8 mouse cellular contexts compared by ENCODE assay signal in the genomic region with DNA sequence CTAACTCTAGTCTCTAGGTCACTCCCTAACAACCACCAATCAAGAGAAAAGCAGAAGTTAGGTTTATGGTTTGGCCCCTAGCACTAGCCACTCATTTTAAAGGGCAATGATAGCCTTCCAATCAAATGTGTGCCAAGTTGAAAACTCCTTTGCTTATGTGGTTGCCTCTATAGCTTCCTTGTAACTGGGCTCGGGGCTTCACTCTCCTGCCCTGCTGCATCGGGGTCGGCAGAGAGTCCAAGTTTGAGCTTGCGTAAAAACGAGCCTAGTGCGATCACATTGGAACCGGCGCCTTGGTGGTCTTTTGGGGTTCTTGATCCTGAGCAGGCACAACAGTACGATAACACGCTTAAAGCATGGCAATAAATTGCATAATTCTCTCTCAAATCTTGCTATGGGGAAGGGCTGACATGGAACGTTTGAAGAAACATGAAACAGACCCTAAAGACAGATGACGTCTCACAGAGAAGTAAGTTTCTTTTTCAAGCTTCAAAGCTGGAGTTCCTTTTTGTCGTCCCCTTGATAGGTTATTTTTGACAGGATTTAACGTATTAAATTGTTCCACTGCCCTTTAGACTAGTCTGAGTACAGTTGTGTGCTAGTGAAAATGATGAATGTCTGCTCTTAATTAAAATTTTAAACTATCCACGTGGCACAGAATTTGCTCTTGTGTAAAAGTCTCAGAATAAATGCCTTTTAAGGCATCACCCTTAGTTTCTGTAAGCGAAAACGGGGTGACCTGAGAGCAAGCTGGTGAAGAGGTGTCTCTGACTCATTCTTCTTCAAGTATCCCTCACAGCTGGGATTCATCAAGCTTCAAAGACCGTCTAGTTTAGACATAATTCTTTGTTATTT. TPM values are rescaled to one million over a fixed set of nuclear protein-coding genes. Genes with fewer than 3 reads are reported as not detected.
DNase-seq lines count a peak whose midpoint lies in the region; ATAC-seq and TF ChIP-seq lines count a peak whose summit lies in the region.

No protein-coding gene starts in this region.

- TF ChIP-seq POLR2A in spleen, adult 2 months (IDR thresholded peaks at IDR 0.05; ENCODE audit: low read depth, low read length): no peak

- WGBS in spleen, adult 2 months: 36% methylated on average over 18 of the region's 18 CpGs
- WGBS in liver, postnatal 0 days (ENCODE audit: insufficient replicate concordance): 53% methylated on average over 18 of the region's 18 CpGs
- 45% methylated on average over 18 of the region's 18 CpGs for WGBS in stomach, postnatal 0 days

- no peaks in the 10 kb centered on the region for H3K27me3 ChIP-seq in spleen, adult 2 months (ENCODE audit: control insufficient read depth, insufficient read depth, low read length)
- H3K27me3 ChIP-seq in liver, postnatal 0 days (ENCODE audit: insufficient read depth, low read length): no peaks in the 10 kb centered on the region
- no peaks in the 10 kb centered on the region for H3K27me3 ChIP-seq in stomach, postnatal 0 days (ENCODE audit: control insufficient read depth, insufficient read depth, low read length)

- peak overlapping the region; percentile 45 for H3K4me2 ChIP-seq in liver, postnatal 0 days (ENCODE audit: low read depth, low read length)
- H3K4me2 ChIP-seq in stomach, postnatal 0 days (replicated peaks; ENCODE audit: low read depth): peak overlapping the region; percentile 36

- no peak for TF ChIP-seq CTCF in spleen, adult 2 months (IDR thresholded peaks at IDR 0.05; ENCODE audit: extremely low read depth, insufficient read depth, insufficient read length, insufficient replicate concordance)
- TF ChIP-seq CTCF in liver, postnatal 0 days (IDR thresholded peaks at IDR 0.05; ENCODE audit: low read depth): no peak
- no peak for TF ChIP-seq CTCF in stomach, postnatal 0 days (IDR thresholded peaks at IDR 0.05; ENCODE audit: low read depth)

- H3K27ac ChIP-seq in spleen, adult 2 months (ENCODE audit: insufficient read depth, low read length): peak overlapping the region; percentile 71
- peak overlapping the region; percentile 39; the same call in 1 of the 2 replicates for H3K27ac ChIP-seq in liver, postnatal 0 days (ENCODE audit: low read depth)
- H3K27ac ChIP-seq in stomach, postnatal 0 days (replicated peaks): peak overlapping the region; percentile 63

- DNase-seq in embryo, embryonic 10.5 days (ENCODE audit: low spot score): peak; percentile 22
- DNase-seq in embryo, embryonic 10 days (ENCODE audit: low spot score): no peak
- no peak for DNase-seq in spleen, adult 2 months (ENCODE audit: low read depth in 1 of 2, low spot score in 2 of 2)
- DNase-seq in spleen, postnatal 10 days (ENCODE audit: low spot score in 2 of 2): no peak
- DNase-seq in liver, postnatal 0 days: no peak
- no peak for DNase-seq in stomach, postnatal 0 days (ENCODE audit: low spot score)
- no peak for DNase-seq in layer of hippocampus, postnatal 10 days (ENCODE audit: low spot score in 2 of 2)
- DNase-seq in kidney, postnatal 4 days: no peak

- peak overlapping the region; percentile 41 for H3K4me3 ChIP-seq in spleen, adult 2 months (ENCODE audit: extremely low read depth, insufficient read depth, insufficient read length)
- H3K4me3 ChIP-seq in liver, postnatal 0 days (ENCODE audit: low read depth, low read length): no peak overlapping the region
- no peak overlapping the region for H3K4me3 ChIP-seq in stomach, postnatal 0 days (ENCODE audit: low read depth, low read length)

- H3K9me3 ChIP-seq in liver, postnatal 0 days (ENCODE audit: low read length): no peaks in the 10 kb centered on the region
- no peaks in the 10 kb centered on the region for H3K9me3 ChIP-seq in stomach, postnatal 0 days (ENCODE audit: control insufficient read depth, low read length)

- no peaks in the 10 kb centered on the region for H3K36me3 ChIP-seq in spleen, adult 2 months (ENCODE audit: control insufficient read depth, insufficient read depth, low read length)
- no peaks in the 10 kb centered on the region for H3K36me3 ChIP-seq in liver, postnatal 0 days (replicated peaks; ENCODE audit: insufficient read depth, low read length)
- H3K36me3 ChIP-seq in stomach, postnatal 0 days (ENCODE audit: control insufficient read depth, insufficient read depth, low read length): no peaks in the 10 kb centered on the region

- peaks cover 3% of the 10 kb centered on the region; the same call in 1 of the 2 replicates for H3K4me1 ChIP-seq in spleen, adult 2 months (ENCODE audit: control insufficient read depth, insufficient read depth, insufficient read length)
- H3K4me1 ChIP-seq in liver, postnatal 0 days (ENCODE audit: insufficient read depth): no peaks in the 10 kb centered on the region
- no peaks in the 10 kb centered on the region for H3K4me1 ChIP-seq in stomach, postnatal 0 days (replicated peaks; ENCODE audit: control insufficient read depth, insufficient read depth)

- ATAC-seq in liver, postnatal 0 days: peak; percentile 29; the same call in 1 of the 2 replicates
- ATAC-seq in stomach, postnatal 0 days (ENCODE audit: low FRiP score, low TSS enrichment): no peak

- H3K9ac ChIP-seq in liver, postnatal 0 days (replicated peaks): no peak overlapping the region
- H3K9ac ChIP-seq in stomach, postnatal 0 days (ENCODE audit: low read length): no peak overlapping the region

- TF ChIP-seq EP300 in liver, postnatal 0 days (IDR thresholded peaks at IDR 0.05; ENCODE audit: low read depth): no peak
- no peak for TF ChIP-seq EP300 in stomach, postnatal 0 days (optimal IDR thresholded peaks at IDR 0.05)

RNA-seq across cellular contexts. Expression of a gene that starts 52.0 kb away (rescaled TPM):
- polyA plus RNA-seq in spleen, adult 2 months (2012; rRNA removed): 0.69 and 1.2 TPM in 2 replicates
- 0.21 and 0.24 TPM in 2 replicates for polyA plus RNA-seq in liver, postnatal 0 days (2015; fragmentation: Nextera tagmentation; extraction: Ambion mirVana)
- polyA plus RNA-seq in stomach, postnatal 0 days (2015; fragmentation: Nextera tagmentation; extraction: Ambion mirVana): 0.44 and 0.93 TPM in 2 replicates
- 1 to 10 TPM in 1 of 2 experiments, under 1 TPM in 1; 0.54 to 1.1 TPM for total RNA-seq in layer of hippocampus, postnatal 10 days (2021)

RNA-seq across cellular contexts. Expression of a gene that starts 52.2 kb away (rescaled TPM):
- 21.4 and 21.8 TPM in 2 replicates for polyA plus RNA-seq in spleen, adult 2 months (2012; rRNA removed)
- polyA plus RNA-seq in liver, postnatal 0 days (2015; fragmentation: Nextera tagmentation; extraction: Ambion mirVana): 6.7 and 8.0 TPM in 2 replicates
- 4.5 and 4.8 TPM in 2 replicates for polyA plus RNA-seq in stomach, postnatal 0 days (2015; fragmentation: Nextera tagmentation; extraction: Ambion mirVana)
- total RNA-seq in layer of hippocampus, postnatal 10 days (2021): 10 to 100 TPM; 27.1 to 29.8 TPM
